Mouse (Mus musculus): ENCODE data around the gene Igfbp6.

DNA sequence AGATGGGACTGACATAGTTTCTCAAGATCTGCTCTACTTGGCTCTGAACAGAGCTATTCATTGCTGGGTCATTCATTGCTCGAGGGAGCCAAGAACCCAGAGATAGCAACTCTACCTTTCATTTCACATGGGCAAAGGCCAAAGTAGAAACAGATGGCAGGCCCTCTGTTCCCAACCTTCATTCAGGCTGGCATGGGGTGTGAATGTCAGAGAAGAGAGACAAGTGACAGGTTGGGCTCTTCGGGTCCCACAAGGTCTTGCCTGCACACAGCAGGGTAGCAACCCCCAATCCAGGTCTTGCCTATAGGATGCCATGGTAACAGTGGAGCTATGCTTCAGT, 24.4 kb upstream of the Igfbp6 start:
- TF ChIP-seq CTCF (conservative IDR thresholded peaks at IDR 0.05 in 1 of 2, IDR thresholded peaks at IDR 0.05 in 1 of 2; ENCODE audit: low read depth in 2 of 2, low read length in 2 of 2) (no peak), POLR2A (IDR thresholded peaks at IDR 0.05; ENCODE audit: low read depth, low read length) (no peak), MEF2A (IDR thresholded peaks at IDR 0.05; ENCODE audit: borderline replicate concordance, low read depth, low read length) (no peak), HCFC1 (IDR thresholded peaks at IDR 0.05; ENCODE audit: low read depth, low read length) (no peak), E2F4 (IDR thresholded peaks at IDR 0.05; ENCODE audit: insufficient replicate concordance, low read depth, low read length) (no peak), MAX (IDR thresholded peaks at IDR 0.05; ENCODE audit: low read length) (no peak), ZMIZ1 (IDR thresholded peaks at IDR 0.05; ENCODE audit: low read depth, low read length) (no peak), ZNF384 (IDR thresholded peaks at IDR 0.05; ENCODE audit: low read depth, low read length) (no peak), KAT2A (IDR thresholded peaks at IDR 0.05; ENCODE audit: insufficient replicate concordance, low read length) (no peak)
